Mouse (Mus musculus) brain, adult 2 months (tissue): Measurements from ENCODE around the gene Olfr374.

ENCODE experiments used
- DNase-seq: peaks from one replicate; pipeline ENCODE4 v3.0.0; 2011; ENCODE audit warnings: low read depth, low spot score

Gene Olfr374

DNA sequence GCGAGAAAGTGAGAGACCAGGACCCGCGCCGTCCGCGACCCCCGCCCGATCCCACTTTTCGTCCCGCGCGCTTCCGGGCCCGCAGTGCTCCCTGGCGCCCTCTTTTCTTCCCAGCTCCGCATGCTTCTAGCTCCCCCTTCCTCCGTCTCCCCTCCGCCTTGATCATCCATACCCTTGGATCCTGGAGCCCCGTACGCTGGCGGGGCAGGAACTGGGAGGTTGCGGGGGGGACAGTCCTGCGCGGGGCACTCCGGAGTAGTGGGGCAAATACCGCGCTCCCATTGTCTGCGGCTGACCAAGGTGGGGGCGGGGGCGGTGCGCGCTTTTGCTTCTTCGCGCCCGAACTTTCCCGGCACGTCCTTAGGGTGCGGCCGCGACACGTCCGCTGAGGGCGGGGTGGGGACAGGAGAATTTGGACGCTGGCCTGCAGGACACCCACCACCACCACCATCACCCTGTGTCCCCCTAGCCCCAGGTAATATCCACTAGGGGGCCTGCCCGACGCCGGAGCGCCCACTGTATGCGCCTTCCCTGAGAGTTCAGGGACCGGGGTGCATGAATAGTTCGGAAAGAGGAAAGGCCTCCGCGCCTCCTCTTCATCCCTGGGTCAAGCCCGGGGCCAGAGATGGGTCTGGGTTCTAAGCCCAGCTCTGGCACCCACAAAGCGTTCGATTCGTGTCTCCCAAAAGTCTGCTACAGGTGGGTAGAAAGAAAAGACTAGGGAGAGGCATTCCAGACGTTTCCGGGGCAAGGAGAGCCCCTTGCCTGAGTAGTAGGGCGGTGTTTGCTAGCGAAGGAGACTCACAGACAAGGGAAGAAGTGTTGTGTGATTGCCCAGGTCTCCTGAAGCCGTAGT lies 28.8 kb downstream of the Olfr374 start:
- no peak for DNase-seq

- DNase-seq = peak; percentile 68
These were observed 29.6 kb downstream of the Olfr374 start for GRCm38 (mm10) chr8:72136302-72136978.

DNA sequence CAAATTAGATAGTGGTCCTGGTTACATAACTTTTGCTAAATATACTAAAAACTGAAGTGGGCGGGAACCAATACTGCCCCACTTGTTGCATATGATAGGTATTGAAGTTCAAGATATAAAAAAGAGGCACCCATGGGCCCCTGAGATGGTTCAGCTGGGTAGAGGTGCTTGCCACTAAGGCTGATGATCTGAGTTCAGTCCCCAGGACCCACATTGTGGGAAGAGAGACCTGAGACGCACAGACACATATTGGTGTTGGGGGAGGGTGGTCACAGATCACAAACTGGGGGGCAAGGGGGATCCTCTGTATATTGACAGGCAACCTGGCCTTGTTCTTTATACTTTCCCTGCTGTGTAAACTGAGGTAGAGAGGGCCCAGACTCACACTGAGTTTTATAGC lies 30.6 kb downstream of the Olfr374 start:
- DNase-seq = no peak

DNA sequence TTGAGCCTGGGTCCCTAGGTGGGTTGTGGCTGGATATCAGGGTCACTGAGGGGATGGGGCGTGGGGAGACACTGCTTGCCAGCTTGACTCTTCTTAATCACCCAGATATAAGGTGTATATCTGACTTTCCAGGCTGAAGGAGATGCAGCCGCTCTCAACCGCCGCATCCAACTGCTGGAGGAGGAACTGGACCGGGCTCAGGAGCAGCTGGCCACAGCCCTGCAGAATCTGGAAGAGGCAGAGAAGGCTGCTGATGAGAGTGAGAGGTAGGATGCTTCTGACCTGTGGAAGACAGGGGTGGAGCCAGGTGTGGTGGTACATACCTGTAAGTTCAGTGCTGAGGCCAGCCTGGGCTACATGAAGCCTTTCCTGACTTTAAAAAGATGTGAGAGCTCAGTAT lies 31.6 kb downstream of the Olfr374 start:
- no peak for DNase-seq

DNA sequence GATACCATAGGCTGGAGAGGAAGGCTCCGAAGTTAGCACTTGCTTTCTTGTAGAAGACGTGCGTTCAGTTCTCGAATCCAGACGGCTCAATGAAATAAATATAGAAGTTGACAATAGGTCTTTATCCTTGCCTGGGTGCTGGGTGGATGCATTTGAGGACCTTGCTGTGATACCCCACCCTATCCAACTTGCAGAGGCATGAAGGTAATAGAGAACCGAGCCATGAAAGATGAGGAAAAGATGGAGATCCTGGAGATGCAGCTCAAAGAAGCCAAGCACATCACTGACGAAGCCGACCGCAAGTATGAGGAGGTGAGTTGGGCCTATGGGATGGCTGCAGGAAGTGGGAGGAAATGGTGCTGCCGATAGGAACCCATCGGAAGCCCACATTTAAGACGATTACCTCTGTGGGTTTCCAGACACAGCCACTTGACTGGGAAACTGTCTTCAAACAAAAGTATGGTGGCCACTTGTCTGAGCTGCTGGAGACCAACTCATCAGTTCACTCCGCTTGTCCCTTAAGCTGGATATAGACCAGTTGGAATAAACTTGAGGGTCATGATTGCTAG lies 36.5 kb downstream of the Olfr374 start:
- no peak for DNase-seq

- DNase-seq = no peak
These were observed 37.6 kb downstream of the Olfr374 start for GRCm38 (mm10) chr8:72144345-72144975.

DNA sequence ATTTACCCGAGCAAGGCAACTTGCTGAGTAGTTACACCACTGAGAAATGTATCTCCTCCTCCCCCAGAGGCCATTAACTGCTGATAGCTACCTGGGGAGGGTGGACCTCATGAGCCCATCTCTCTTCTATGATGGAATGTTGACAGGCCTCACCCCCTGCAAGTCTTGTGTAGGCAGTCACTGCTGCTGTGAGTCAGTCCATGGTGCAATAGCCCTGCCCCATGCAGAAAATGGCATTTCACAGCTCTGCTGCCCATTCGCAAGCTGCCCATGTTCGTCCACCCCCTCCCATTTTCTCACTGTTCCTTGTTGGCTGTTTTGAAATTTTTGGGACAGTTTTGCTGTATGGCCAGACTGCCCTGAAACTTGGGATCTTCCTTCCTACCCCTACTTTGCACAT lies 38.7 kb downstream of the Olfr374 start:
- DNase-seq = no peak

GRCm38 (mm10) chr8:72146056-72146455 lies 39.2 kb downstream of the Olfr374 start:
- no peak for DNase-seq

- no peak for DNase-seq
These were observed 39.7 kb downstream of the Olfr374 start for GRCm38 (mm10) chr8:72146556-72146955.

- DNase-seq = no peak
These were observed 40.4 kb downstream of the Olfr374 start for GRCm38 (mm10) chr8:72147266-72147665.

DNA sequence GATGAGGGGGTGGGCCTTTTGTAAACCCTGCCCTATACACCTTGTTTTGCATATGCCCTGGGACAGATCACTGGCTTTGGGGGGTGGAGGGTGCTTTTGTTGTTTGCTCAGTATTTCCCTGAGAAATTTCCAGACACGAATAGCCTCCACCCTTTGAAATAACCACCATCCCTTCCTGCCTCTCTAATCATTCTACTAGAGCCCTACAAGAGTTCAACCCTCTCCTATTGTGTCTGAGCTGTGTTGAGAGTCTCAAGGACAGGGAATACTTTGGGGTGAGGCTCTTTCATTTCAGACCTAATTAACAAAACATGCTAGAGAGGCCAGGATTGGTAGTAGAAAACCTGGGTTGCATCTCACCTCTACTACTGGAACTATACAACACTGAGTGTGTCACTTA lies 42.2 kb downstream of the Olfr374 start:
- DNase-seq = no peak

- no peak for DNase-seq
These were observed 44.7 kb downstream of the Olfr374 start for GRCm38 (mm10) chr8:72151418-72152078.

- no peak for DNase-seq
These were observed 46.5 kb downstream of the Olfr374 start for GRCm38 (mm10) chr8:72153382-72153781.

- DNase-seq = no peak
These were observed 51.3 kb downstream of the Olfr374 start for GRCm38 (mm10) chr8:72158096-72158495.

GRCm38 (mm10) chr8:72158726-72159125 lies 51.9 kb downstream of the Olfr374 start:
- DNase-seq = no peak

DNA sequence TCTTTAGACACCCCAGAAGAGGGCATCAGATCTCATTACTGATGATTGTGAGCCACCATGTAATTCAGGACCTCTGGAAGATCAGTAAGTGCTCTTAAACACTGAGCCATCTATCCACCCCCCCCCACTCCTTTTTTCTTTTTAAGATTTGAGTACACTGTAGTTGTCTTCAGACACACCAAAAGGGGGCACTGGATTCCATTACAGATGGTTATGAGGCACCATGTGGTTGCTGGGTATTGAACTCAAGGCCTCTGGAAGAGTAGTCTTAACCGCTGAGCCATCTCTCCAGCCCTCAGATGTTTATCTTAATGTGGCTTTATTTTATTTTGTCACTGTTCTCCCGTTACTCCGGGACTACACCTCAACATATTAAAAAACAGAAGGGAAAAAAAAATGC lies 53.2 kb downstream of the Olfr374 start:
- no peak for DNase-seq

- DNase-seq = peak; percentile 100
These were observed 54.2 kb downstream of the Olfr374 start, which contains the start of gene Rab8a for GRCm38 (mm10) chr8:72160707-72161697. Rab8a (plus strand) TSS chr8:72161200.

- DNase-seq = no peak
These were observed 56.0 kb downstream of the Olfr374 start for GRCm38 (mm10) chr8:72162821-72163220.
